Mouse (Mus musculus): ENCODE measurements around the gene Paf1.

Gene Paf1

GRCm38 (mm10) chr7:28371514-28371989 lies 21.2 kb upstream of the Paf1 start:
- no peak for DNase-seq

GRCm38 (mm10) chr7:28372251-28373108 lies 20.3 kb upstream of the Paf1 start, which contains the start of gene Plekhg2:
TSS of gene Plekhg2 (minus strand) at chr7:28372599.
- DNase-seq, result peak; percentile 94 to 95

- DNase-seq, result peak; percentile 82 to 88
These were observed 19.6 kb upstream of the Paf1 start for GRCm38 (mm10) chr7:28373131-28373581.

- DNase-seq, result no peak
These were observed 18.8 kb upstream of the Paf1 start for GRCm38 (mm10) chr7:28373891-28374495.

- no peak for DNase-seq
These were observed 18.1 kb upstream of the Paf1 start for GRCm38 (mm10) chr7:28374647-28375046.

DNA sequence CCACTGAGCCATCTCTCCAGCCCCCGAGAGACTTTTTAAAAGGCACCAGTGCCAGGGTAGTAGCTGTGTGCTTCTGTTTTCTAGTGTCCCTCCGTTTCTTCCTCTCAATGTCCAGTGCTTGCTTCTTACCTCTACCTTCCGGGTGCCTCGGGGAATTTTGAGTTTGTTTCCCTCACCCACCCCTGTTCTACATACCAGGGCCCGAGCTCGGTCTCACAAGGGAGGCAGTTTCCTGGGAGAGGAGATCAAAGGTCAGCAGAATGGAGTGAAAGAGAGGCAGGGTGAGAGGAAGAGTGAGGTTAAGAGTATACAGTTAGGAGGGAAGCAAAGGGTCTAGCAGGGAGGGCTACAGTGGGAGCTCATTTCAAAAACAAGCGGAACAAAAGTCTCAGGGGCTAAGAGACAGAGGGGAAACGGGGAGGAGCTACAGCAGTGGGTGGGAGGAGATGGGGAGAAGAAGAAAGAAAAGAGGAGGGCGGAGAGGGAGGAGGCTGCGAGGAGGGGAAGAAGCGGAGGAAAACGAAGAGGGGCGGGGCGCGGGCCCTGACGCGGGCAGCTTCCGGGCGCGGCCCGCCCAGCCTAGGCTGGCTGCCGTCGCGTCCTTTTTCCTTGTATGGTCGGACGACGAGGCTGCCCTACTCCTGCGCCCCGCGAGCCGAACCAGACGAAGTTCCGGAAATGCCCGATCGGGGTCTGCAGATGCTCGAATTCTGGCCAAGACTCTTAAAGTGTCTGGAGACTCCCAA lies 17.4 kb upstream of the Paf1 start:
- DNase-seq, result peak; percentile 70 to 72

- peak in 1 of 2 experiments; percentile 32 for DNase-seq
These were observed 16.6 kb upstream of the Paf1 start for GRCm38 (mm10) chr7:28376011-28376771.

DNA sequence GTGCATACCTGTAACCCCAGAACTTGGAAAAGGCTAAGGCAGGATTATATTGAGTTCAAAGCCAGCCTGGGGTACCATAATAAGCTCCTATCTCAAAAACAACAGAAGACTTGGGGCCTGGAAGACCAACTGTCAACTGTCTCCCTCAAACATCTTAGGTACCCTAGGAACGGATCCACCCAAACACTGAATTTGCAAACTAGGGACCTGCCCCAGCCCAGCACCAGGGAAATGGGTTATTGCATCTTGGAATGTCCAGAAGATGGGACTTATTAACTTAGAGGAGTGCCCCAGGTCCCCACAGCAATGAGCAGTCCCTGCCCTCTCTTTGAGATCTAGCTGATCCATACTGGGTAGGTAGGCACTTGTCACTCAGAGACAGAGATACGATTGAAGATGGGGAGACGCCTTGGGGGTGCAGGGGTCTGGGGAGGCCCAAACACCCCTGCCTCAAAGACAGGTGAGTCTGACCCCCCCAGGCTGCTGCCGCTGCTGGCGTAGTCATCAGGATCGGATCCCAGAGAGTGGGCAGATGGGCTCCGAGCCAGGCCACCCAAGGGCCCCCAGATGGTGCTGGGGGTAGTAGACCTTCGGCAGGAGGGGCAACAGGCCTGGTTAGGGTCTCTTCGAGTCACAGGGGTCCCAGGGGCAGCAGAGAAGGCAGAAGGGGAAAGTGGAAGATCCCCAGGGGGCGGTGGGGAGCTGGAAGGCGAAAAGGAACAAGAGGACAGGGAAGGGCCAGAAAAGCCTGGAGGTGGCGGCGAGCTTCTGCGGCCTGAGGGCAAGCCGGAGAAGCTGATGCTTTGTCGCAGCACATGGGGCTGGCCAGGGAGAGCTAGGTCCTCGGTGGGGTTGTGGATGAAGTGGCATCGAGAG lies 15.3 kb upstream of the Paf1 start:
- DNase-seq, result no peak

GRCm38 (mm10) chr7:28378066-28378690 lies 14.6 kb upstream of the Paf1 start:
- no peak for DNase-seq

GRCm38 (mm10) chr7:28378769-28379651 lies 13.7 kb upstream of the Paf1 start:
- peak; percentile 65 to 67 for DNase-seq

DNA sequence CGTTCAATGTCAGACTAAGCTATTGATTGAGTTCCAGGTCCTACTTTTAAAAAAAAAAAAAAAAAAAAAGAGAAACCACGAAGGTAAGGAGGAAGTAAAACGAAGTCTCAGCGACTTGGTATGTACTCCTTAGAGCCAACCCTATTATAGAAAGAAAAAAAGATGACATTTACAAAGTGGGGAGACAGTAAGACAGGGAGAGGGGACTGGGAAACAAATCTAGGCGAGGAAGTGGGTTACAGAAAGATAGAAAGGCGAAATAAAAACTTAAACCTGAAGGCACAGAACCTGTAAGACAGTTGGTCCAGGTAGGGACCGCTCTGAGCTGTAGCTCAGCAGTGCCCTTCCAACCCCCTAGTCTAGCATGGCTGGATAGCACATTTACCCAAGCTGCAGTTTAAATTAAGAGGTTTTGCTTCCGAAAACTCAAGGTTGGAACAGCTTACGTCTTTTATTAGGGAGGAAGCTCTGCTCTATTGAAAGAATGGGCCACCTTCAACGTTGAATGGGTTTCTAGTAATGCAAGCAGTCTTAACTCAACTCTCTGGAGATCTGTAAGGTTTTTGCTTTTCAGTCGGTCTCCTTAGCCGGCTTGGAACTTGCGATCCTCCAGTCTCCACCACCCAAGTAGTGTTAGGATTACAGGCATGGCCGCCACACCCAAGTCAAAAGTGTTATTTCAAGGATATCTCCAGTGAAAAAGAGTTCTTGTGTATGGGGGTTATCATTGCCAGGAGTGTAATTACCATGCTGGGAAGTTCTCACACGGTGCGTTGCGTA lies 12.3 kb upstream of the Paf1 start, which contains the start of gene Zfp36:
Gene Zfp36 (minus strand): TSS at position 17 of the 780 bp plus-strand sequence.
- no peak for DNase-seq

DNA sequence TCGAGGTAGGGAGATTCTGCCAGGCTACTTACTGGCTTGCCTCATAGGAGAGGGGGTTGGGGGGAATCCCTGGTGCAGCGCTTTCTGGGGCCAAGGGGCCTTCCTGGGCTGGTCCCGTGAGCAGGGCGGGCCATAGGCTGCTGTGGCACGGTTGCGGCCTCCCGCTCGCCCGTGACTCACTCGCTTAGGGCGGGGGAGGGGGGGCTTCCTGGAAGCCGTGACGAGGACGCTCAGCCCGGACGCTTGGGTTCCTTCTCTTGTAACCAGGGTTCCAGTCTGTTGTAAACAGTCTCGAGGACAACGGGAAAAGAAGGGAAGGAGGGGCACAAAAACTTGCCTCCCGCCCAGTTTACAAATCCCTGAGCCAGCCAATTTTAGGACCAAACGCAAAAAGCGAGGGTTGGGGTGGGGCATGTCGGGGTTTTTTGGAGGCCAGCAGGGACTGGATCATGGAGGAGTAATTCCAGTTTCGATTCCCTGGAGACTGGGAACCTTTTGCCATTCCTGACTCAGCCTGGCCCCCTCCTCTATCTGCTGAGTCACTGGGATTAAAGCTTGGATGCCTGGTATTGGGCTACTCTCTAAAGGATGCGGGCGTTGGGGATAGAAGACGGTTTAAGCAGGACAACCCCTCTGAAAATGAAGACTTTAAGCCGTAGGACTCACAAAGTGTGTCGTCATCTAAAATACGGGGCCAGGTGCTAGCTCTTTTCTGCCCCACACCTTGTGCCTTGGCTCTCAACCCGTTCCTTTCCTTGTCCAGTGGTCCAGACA lies 11.5 kb upstream of the Paf1 start:
- DNase-seq, result no peak

DNA sequence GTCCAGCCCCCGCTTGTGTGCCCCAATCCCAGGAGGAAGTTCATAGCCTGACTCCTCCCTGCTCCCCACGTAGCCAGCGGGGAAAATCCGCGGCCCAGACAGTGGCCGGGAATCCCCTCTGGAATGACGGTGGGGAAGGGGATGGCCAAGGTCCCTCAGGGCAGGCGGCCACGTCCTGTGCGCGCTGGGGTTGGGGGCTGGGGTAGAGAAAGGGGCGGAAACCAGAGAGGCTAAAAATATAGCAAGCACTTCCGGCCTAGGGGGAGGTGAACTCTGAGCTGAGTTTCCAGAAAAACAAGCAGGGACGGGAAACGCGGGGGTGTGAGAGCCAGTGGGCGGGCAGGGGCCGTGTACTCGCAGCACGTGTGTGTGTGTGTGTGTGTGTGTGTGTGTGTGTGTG lies 10.8 kb upstream of the Paf1 start:
- DNase-seq, result no peak

DNA sequence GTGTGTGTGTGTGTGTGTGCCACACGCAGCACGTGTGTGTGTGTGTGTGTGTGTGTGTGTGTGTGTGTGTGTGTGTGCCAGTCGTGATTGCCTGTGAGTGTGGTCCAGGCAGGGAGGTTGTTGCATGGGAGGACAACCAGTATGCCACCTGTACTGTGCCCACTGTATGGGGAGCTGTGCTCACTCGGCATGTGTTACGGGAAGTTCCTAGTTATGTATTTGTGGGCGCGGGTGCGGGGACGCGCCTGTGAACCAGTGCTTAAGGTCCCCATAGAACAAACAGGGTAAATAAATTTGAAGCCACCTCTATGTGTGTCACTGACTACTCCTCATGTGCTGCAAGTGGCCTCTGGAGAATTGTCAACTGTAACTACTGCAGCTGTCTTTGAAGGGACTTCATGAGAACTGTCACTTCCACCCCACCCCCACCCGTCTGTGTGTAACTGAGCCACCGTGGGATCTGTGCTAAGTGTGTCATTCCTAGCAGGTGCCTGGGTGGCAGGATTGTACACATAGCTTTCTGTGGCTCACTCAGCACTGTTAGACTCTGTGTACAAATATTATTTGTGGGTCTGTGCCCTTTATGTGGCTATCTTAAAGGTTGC lies 10.3 kb upstream of the Paf1 start:
- no peak for DNase-seq

DNA sequence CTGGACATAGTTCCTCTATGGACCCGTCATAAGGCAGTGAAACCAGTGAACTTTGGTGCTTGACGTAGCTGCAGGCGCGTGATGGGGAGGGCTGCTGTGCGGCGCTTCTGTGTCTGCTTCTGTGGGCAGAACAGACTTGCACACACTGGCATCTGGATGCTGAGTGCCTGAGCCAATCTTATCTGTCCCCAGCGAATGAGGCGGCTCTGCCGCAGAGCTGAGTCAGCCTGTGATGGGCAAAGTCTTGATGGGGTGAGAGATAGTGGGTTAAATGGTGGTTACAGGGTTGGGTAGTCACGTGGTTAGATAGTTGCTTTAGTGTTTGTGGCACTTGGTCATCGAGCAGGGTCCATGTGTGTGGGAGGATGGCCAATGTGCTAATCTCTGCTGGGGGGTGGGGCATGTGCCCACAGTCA lies 9.8 kb upstream of the Paf1 start:
- no peak for DNase-seq

GRCm38 (mm10) chr7:28383606-28384005 lies 9.1 kb upstream of the Paf1 start:
- no peak for DNase-seq

- no peak for DNase-seq
These were observed 8.6 kb upstream of the Paf1 start for GRCm38 (mm10) chr7:28384162-28384561.

- DNase-seq, result no peak
These were observed 7.6 kb upstream of the Paf1 start for GRCm38 (mm10) chr7:28385196-28385595.

All from cerebellum, postnatal 14 days (tissue).